Mouse (Mus musculus) intestine, embryonic 16.5 days (tissue): ENCODE data around the gene 1700008O03Rik. TPM values are rescaled to one million over a fixed set of nuclear protein-coding genes. Genes with fewer than 3 reads are reported as not detected.

Source experiments
- ATAC-seq: fragments of 200-750 bp; cut with Nextera tagmentation; 2 replicates; pipeline ENCODE4 v1.8.0; 2017; ENCODE audit warnings: moderate TSS enrichment, moderate library complexity
- H3K27ac ChIP-seq: fragments of 300-500 bp; sonication (generic); 2 replicates; pipeline ENCODE4 v1.5.1; 2014; ENCODE audit warnings: mild to moderate bottlenecking, low read length
- H3K27me3 ChIP-seq: fragments of 300-500 bp; sonication (generic); replicated peaks from 2 replicates; pipeline ENCODE4 v1.6.1; 2014; ENCODE audit warnings: low read length, control low read depth, mixed read lengths; ENCODE audit not compliant: control insufficient read depth, insufficient read depth
- H3K36me3 ChIP-seq: fragments of 300-500 bp; sonication (generic); 2 replicates; pipeline ENCODE4 v1.6.1; 2014; ENCODE audit warnings: low read length, control low read depth; ENCODE audit not compliant: control insufficient read depth, insufficient read depth
- H3K4me1 ChIP-seq: fragments of 300-500 bp; sonication (generic); 2 replicates; pipeline ENCODE4 v1.6.1; 2014; ENCODE audit warnings: low read length, control low read depth, mixed read lengths; ENCODE audit not compliant: control insufficient read depth, insufficient read depth
- H3K4me2 ChIP-seq: fragments of 300-500 bp; sonication (generic); 2 replicates; pipeline ENCODE4 v1.6.1; 2014; ENCODE audit warnings: low read depth, low read length, control low read depth
- H3K4me3 ChIP-seq: fragments of 300-500 bp; sonication (generic); 2 replicates; pipeline ENCODE4 v1.5.1; 2014; ENCODE audit warnings: mild to moderate bottlenecking, low read length
- H3K9ac ChIP-seq: fragments of 300-500 bp; sonication (generic); 2 replicates; pipeline ENCODE4 v1.6.1; 2014; ENCODE audit warnings: low read depth, low read length
- H3K9me3 ChIP-seq: fragments of 300-500 bp; sonication (generic); 2 replicates; pipeline ENCODE4 v1.6.1; 2016; ENCODE audit warnings: low read length, control low read depth; ENCODE audit not compliant: control insufficient read depth
- WGBS: fragments of 180-500 bp; shearing (Covaris S2); extraction: QIAGEN DNeasy Blood & Tissue Kit; methylation state at CpG from one replicate; pipeline ENCODE4 v1.1.7; 2014; 5-methylcytosine and 5-hydroxymethylcytosine counted together
- polyA plus RNA-seq: library from polyadenylated mRNA; unstranded; fragments of >200 nt; fragmentation: Nextera tagmentation; extraction: Ambion mirVana; gene quantifications from 2 replicates; pipeline ENCODE4 v1.2.1, GENCODE M21; 2015

The 1700008O03Rik gene
- polyA plus RNA-seq, 1 experiment from 2014 or later, result 0.88 TPM

GRCm38 (mm10) chr7:44320886-44321285, 64.7 kb downstream of the 1700008O03Rik start:
- Histone ChIP-seq H3K4me3 (no peak overlapping the region), H3K27me3 (no peaks in the 10 kb centered on the region), H3K4me1 (no peaks in the 10 kb centered on the region), H3K4me2 (no peak overlapping the region), H3K27ac (no peak overlapping the region), H3K9me3 (no peaks in the 10 kb centered on the region), H3K9ac (no peak overlapping the region), H3K36me3 (no peaks in the 10 kb centered on the region)
- ATAC-seq, result no peak
- WGBS, result 49% methylated on average over 8 of the region's 8 CpGs

- Histone ChIP-seq H3K4me1 (no peaks in the 10 kb centered on the region), H3K4me3 (no peak overlapping the region), H3K27ac (no peak overlapping the region), H3K9me3 (no peaks in the 10 kb centered on the region), H3K36me3 (no peaks in the 10 kb centered on the region), H3K27me3 (no peaks in the 10 kb centered on the region), H3K9ac (no peak overlapping the region), H3K4me2 (no peak overlapping the region)
- no peak for ATAC-seq
- 39% methylated on average over 4 of the region's 4 CpGs for WGBS
These were observed 67.7 kb downstream of the 1700008O03Rik start for GRCm38 (mm10) chr7:44317913-44318312.

- 68% methylated on average over 16 of the region's 16 CpGs for WGBS
- H3K27ac ChIP-seq, result no peak overlapping the region
- H3K4me1 ChIP-seq, result peaks cover 15% of the 10 kb centered on the region
- no peaks in the 10 kb centered on the region for H3K36me3 ChIP-seq
- H3K27me3 ChIP-seq, result peaks cover 15% of the 10 kb centered on the region; the same call in 1 of the 2 replicates
- no peak overlapping the region for H3K4me2 ChIP-seq
- no peak overlapping the region for H3K4me3 ChIP-seq
- no peaks in the 10 kb centered on the region for H3K9me3 ChIP-seq
- no peak for ATAC-seq
- no peak overlapping the region for H3K9ac ChIP-seq
These were observed 73.1 kb downstream of the 1700008O03Rik start for GRCm38 (mm10) chr7:44312484-44312883.

DNA sequence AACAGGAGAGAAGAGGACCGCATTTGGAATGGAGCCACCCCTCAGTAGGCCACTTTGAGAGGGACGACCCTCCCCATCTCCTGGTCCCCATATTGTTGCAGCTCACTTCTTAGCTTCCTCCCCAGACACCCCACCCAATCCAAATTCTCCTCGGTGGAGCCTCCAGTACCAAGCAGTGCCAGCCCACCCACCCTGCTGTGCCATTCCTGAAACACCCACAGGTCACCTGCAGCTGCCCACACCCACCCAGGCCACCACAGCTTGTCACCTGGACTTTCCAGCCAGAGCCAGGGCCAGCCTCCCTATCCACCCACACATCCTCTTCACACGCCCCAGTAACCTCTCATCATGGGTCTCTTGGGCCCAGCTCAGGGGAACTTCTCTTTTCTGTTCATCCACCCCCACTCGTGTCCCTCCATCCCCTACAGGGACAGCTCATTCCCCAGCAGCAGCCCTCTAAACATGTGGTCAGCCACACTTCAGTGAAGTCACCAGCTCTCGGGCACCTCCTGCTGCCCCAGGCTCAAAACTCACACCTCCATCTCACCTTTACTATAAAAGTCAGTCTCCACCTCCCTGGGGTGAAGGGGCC, 73.8 kb downstream of the 1700008O03Rik start:
- Histone ChIP-seq H3K27me3 (peaks cover 15% of the 10 kb centered on the region; the same call in 1 of the 2 replicates), H3K36me3 (no peaks in the 10 kb centered on the region), H3K9me3 (no peaks in the 10 kb centered on the region), H3K27ac (no peak overlapping the region), H3K9ac (no peak overlapping the region), H3K4me2 (peak overlapping the region; percentile 98; the same call in 1 of the 2 replicates), H3K4me3 (no peak overlapping the region), H3K4me1 (peaks cover 15% of the 10 kb centered on the region)
- ATAC-seq, result no peak
- WGBS, result 27% methylated on average over 6 of the region's 6 CpGs

- peak; percentile 24 for ATAC-seq
- peak overlapping the region; percentile 98 for H3K4me2 ChIP-seq
- H3K36me3 ChIP-seq, result no peaks in the 10 kb centered on the region
- no peaks in the 10 kb centered on the region for H3K9me3 ChIP-seq
- peaks cover 15% of the 10 kb centered on the region; the same call in 1 of the 2 replicates for H3K27me3 ChIP-seq
- WGBS, result 2% methylated on average over 37 of the region's 38 CpGs
- no peak overlapping the region for H3K27ac ChIP-seq
- peaks cover 15% of the 10 kb centered on the region for H3K4me1 ChIP-seq
- H3K4me3 ChIP-seq, result peak overlapping the region; percentile 54
- peak overlapping the region; percentile 64 for H3K9ac ChIP-seq
These were observed 74.5 kb downstream of the 1700008O03Rik start for GRCm38 (mm10) chr7:44310878-44311712.

- H3K36me3 ChIP-seq, result no peaks in the 10 kb centered on the region
- under 1% methylated on average over 33 of the region's 40 CpGs for WGBS
- no peak overlapping the region for H3K27ac ChIP-seq
- peaks cover 20% of the 10 kb centered on the region for H3K4me1 ChIP-seq
- peaks cover 15% of the 10 kb centered on the region; the same call in 1 of the 2 replicates for H3K27me3 ChIP-seq
- peak overlapping the region; percentile 54 for H3K4me3 ChIP-seq
- H3K9ac ChIP-seq, result peak overlapping the region; percentile 64
- no peaks in the 10 kb centered on the region for H3K9me3 ChIP-seq
- peak; percentile 19; the same call in 1 of the 2 replicates for ATAC-seq
- peak overlapping the region; percentile 98 for H3K4me2 ChIP-seq
These were observed 75.2 kb downstream of the 1700008O03Rik start for GRCm38 (mm10) chr7:44310285-44310877.

Other genes starting within 250 kb of the 1700008O03Rik start
- gene Klk1b16, start 249.1 kb downstream of the 1700008O03Rik start, polyA plus RNA-seq, result 0.20 TPM in 1 of 2 replicates, not detected in the other
- not detected in 2 replicates for gene Klk1b24, start 197.6 kb downstream of the 1700008O03Rik start, polyA plus RNA-seq
- 0.21 and 0.55 TPM in 2 replicates for gene Klk1b3, start 187.6 kb downstream of the 1700008O03Rik start, polyA plus RNA-seq
- gene Klk1b4, start 178.4 kb downstream of the 1700008O03Rik start, polyA plus RNA-seq, result 0.16 and 0.37 TPM in 2 replicates
- gene Klk1b5, start 169.9 kb downstream of the 1700008O03Rik start, polyA plus RNA-seq, result 0.10 and 0.16 TPM in 2 replicates
- 44.2 and 51.8 TPM in 2 replicates for gene Klk1, start 160.5 kb downstream of the 1700008O03Rik start, polyA plus RNA-seq
- 0.09 TPM in 1 of 2 replicates, not detected in the other for gene Gm36864, start 149.6 kb downstream of the 1700008O03Rik start, polyA plus RNA-seq
- 1.4 and 1.6 TPM in 2 replicates for gene 1700028J19Rik, start 139.1 kb downstream of the 1700008O03Rik start, polyA plus RNA-seq
- gene 2410002F23Rik, start 139.1 kb downstream of the 1700008O03Rik start, polyA plus RNA-seq, result 101 and 114 TPM in 2 replicates
- not detected in 2 replicates for gene Acp4, start 128.4 kb downstream of the 1700008O03Rik start, polyA plus RNA-seq
- gene Gm15517, start 124.4 kb downstream of the 1700008O03Rik start, polyA plus RNA-seq, result not detected in 2 replicates
- 6.7 and 7.1 TPM in 2 replicates for gene Clec11a, start 78.9 kb downstream of the 1700008O03Rik start, polyA plus RNA-seq
- gene Shank1, start 75.6 kb downstream of the 1700008O03Rik start, polyA plus RNA-seq, result 1.2 and 1.5 TPM in 2 replicates
- 0.82 and 1.2 TPM in 2 replicates for gene Syt3, start 1.7 kb downstream of the 1700008O03Rik start, polyA plus RNA-seq
- 0.31 and 0.43 TPM in 2 replicates for gene Lrrc4b, start 43.2 kb upstream of the 1700008O03Rik start, polyA plus RNA-seq
- gene Aspdh, start 79.6 kb upstream of the 1700008O03Rik start, polyA plus RNA-seq, result 2.3 and 2.4 TPM in 2 replicates
- 83.5 and 86.3 TPM in 2 replicates for gene Josd2, start 82.2 kb upstream of the 1700008O03Rik start, polyA plus RNA-seq
- 77.2 and 87.0 TPM in 2 replicates for gene Emc10, start 110.7 kb upstream of the 1700008O03Rik start, polyA plus RNA-seq
- gene Fam71e1, start 110.8 kb upstream of the 1700008O03Rik start, polyA plus RNA-seq, result 5.9 and 6.2 TPM in 2 replicates
- 0.38 and 0.45 TPM in 2 replicates for gene Mybpc2, start 138.8 kb upstream of the 1700008O03Rik start, polyA plus RNA-seq
- 0.39 and 0.48 TPM in 2 replicates for gene Spib, start 146.3 kb upstream of the 1700008O03Rik start, polyA plus RNA-seq
- 68.5 and 76.4 TPM in 2 replicates for gene Pold1, start 163.0 kb upstream of the 1700008O03Rik start, polyA plus RNA-seq
- gene Nr1h2, start 168.1 kb upstream of the 1700008O03Rik start, polyA plus RNA-seq, result 79.3 and 83.3 TPM in 2 replicates
- 3.4 and 3.9 TPM in 2 replicates for gene Napsa, start 186.6 kb upstream of the 1700008O03Rik start, polyA plus RNA-seq
- 0.20 and 0.22 TPM in 2 replicates for gene Kcnc3, start 204.8 kb upstream of the 1700008O03Rik start, polyA plus RNA-seq